Mouse (Mus musculus) c-Kit-positive CD71-positive TER-119-negative erythroid progenitor cells, embryonic 14.5 days (primary cell): ENCODE data around the gene Robo3.

Experiments used
- DNase-seq: peaks from one replicate; pipeline ENCODE4 v3.0.0-alpha.2; 2013; ENCODE audit warnings: low read depth

Gene Robo3

DNA sequence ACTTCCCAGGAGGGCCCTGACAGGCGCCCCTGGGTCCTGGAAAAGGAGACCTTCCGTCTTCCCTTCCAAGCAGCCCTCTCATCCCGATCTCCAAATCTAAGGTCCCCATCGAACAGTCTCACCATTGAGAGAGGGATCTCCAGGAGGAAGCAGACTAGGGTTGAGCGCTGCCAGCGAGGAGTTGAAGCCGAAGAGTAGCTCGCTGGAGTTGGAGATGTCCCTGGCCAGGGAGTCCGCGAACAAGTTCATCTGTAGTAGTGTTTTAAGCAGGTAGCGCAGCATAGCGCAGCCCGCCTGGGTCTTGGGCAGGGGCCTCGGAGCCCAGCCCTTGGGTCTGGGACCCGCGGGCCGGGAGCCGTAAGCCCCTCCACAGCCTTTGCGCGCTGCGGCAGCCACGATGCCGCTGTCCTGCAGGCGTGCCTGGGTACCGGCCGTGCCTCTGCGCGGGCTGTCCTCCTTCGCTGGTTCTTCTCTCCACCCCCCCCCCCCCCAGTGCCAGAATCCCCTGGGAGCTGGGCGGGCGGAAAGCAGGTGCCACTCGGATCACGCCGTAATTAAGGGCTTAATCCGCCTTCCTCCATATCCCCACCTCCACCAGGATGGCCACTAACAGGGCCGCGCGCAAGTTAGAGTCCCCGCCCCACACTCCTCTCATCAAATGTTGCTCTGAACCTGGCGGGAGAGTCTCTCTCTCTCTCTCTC, at the start of gene Robo3:
Gene Robo3 (minus strand): TSS at position 527 of the 702 bp plus-strand sequence.
- no peak for DNase-seq

DNA sequence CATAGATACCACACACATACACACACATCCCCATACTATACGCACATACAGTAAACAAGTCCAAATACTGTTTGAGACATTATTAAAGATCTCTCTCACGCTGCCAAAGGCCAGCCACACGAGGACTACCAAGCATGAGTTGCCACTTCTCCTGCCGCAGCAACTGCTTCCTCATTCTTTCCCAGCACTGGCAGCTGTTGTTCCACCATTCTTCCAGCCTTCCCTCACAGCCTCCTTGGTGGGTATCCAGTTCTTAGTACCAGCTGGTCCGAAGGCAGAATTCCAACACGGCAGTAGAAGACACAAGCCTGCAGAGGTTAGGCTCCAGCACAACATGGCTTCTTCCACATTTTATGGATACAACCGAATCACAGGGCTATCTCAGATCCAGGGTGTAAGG, 41.9 kb upstream of the Robo3 start:
- no peak for DNase-seq

DNA sequence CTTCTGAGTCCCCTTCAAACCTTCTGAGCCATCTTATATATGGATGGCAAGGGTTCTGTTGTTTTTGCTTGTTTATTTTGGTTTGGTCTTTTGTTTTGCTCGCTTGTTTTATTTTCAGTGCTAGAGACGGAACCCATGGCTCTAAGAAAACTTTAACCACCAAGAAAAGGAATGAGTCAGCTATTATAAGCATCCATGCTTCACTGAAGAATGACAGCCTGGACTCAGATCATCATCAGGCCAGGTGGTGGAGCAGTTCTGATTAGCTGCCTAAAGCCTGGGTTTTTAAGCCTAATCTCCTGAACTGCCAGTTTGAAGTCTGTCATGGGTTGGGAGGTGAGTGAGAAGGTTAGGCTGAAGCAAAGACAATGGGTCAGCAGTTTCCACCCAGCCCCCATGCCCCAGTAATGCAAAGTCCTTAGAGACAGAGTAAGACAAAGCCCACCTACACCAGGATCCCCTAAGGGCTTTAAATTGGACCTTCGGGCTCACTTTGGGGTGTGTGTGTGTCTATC, 40.6 kb upstream of the Robo3 start:
- DNase-seq, result no peak

DNA sequence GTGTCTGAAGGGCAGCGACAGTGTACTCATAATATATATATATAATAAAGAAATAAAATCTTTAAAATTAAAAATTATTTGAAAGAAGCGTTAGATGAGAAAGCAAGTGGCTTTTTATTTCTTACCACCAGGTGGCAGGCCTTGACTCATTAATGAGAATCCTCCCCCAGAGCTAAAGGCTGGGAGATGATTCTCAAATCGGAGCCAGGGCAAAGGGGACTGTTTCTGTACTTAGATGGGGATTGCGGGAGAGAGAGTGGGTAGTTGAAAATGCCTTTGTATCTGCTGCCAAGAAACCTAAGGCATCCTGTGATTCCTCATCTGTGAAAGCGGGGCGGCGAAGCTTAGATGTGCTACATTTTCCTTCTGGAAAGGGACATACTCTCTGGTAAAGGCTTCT, 29.7 kb upstream of the Robo3 start:
- DNase-seq, result peak; percentile 37

DNA sequence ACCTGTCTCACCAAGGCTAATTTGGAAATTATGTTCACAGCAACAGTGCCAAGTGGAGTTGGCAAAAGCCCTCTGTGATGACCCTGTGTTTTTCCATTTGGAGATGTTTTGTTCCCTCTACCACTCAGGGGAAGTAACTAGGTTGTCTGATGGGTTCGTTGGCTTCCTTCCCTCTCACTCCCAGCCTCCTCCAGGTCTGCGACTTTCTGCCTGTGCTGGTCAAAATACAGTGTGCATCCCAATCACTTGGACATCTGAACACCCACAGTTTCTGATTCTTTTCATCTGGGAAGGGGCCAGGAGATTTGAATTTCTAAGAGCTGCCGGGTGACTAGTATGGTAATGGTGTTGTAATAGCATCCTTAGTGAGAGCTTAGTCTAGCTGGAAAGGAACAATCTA, 28.5 kb upstream of the Robo3 start:
- DNase-seq, result no peak

DNA sequence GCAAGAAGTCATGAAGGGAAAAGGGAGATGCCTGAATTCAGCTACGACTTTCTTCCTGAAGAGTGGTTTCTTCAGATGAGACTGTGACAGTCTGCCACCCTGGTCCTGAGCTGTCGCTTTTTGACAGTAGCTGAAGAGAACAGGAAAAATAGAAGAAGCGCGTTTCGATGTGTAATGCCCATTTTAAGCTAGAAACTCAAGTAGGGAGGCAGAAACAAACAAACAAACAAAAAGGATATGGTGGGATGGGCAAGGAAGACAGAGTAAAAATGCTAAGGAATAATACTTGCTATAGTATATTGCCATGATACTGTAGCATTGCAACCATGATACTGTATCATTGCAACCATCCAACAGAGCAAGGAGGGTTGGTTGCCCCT, 27.9 kb upstream of the Robo3 start:
- DNase-seq, result no peak

DNA sequence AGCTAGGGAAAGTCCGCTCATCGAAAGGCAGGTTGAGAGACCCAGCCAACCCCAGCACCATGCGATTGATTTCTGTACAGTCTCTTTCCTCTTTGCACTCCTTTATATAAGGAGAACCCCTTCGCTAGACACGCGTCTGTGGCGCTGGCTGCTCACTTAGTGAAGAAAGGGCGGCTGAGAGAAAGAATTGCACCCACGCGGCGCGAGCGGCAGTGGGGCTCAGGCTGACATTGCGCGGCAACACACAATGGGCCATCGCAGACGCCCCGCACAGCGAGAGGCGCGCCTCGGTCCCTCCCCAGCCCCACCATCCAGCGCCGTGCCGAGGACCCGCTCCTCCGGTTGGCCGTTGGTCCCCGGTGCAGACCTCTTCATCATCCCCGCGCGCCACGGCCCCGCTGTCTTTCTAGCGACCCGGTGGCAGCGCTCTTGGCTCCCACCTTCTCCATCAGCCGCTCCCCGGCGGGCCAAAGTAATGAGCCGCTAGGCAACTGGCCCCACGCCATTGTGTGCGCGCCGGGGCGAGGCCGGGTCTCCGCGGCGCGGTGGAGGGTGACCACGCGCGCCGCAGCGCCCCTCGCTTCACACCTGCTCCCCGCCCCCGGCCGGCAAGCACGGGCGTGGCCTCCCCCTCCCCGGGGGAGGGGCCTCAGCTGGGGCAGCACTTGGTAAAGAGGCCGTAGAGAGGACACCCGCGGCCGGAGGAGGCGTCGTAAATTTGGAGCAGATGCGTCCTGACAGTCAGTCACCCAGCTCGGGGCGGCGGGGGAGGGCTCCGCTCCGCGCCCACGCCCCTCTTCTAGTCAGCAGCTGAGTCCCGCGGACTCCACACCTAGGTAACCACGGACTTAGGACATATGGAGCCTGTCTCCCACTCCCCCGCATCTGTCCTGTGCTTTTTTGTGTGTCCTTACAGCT, 27.3 kb upstream of the Robo3 start:
- DNase-seq, result no peak

DNA sequence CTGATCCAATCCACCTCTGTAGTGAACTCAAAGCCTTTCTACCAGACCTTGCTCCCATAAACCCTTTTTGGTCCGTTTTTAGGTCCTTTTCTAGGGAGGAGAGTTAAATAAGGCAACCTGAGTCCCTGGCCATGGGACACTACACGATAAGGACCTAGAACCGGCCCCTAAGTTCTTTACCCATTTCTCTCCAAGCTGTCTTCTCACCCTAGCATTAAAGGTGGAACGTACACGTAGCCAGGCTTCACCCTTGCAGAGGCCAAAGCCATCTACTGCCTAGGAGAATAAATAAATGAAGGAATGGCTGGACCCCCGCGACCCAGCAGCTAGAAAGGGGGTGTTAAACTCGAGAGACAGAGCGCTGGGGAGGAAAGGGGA, 26.6 kb upstream of the Robo3 start:
- no peak for DNase-seq

DNA sequence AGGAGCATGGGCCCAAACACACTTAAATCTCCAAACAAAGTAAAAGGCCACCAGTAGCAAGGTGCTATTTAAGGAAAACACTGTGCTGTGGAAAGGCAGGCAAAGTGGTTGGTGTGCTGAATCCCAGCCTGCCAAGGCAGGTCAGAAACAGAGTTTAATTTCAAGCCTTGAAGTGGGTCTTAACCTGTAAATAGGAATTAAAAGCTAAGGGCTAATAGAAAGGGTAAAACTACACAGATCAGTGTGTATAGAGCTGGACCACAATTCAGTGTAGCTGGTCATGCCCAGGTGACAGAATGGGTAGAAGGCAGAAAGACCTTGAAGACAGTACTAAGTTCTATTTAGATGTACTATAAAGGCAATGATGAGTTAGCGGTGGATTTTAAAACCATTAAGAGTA, 24.1 kb upstream of the Robo3 start:
- DNase-seq, result no peak

DNA sequence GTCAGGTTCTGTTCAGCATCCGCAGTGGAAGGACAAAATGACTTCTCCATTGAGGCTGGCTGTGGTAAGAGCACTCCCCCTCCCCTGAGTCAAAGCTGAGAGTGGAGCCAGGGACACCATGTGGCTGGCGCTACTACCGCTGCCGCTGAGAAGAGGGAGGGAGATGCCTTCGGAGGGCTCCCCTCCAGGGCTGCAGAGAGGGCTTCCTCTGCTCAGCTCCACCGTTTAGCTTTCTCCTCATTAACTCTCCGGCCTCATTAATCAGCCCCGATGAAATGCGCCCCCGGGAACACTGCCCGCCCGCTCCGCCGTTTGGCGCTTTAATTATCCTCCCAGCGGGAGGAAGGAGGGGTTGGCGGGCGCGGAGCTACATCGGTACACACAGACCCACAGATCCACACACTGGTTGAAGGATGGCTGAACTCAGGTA, 23.4 kb upstream of the Robo3 start:
- no peak for DNase-seq

DNA sequence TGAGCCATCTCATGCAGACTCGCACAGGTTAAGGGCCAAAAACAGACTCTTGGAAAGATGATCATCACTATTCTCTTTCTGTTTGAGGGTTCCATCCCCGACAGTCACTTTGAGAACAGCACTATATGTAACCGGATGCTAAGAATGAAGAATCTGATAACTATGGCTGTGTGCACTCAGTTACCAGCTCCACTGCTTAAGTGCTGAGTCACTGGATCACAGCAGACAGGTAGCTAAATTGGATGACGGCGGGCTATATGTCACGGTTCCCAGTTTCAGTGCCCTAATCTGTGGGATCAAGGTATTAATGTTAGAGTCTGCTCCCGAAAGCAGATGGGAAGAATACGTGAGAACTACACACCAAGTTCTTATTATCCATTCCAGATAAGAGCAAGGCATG, 22.8 kb upstream of the Robo3 start:
- DNase-seq, result no peak

DNA sequence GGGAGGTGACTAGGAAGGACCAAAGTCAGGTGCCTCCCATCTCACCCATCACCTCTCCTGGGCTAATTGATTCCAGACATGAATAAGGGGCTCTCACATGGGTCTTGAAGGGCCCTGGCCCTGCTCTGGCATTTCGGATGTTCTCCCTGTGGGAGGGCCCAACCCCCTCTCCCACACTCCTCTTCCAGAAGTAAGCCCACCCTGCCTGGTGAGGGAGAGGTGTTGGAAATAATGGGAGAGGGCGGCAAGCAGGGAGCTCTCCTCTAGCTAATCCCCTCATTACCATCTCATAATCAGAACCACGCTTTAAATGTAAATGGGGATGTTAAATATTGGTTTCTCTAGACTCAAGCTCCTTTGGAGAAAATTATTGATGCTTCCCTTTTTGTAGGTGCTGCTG, 21.9 kb upstream of the Robo3 start:
- no peak for DNase-seq

DNA sequence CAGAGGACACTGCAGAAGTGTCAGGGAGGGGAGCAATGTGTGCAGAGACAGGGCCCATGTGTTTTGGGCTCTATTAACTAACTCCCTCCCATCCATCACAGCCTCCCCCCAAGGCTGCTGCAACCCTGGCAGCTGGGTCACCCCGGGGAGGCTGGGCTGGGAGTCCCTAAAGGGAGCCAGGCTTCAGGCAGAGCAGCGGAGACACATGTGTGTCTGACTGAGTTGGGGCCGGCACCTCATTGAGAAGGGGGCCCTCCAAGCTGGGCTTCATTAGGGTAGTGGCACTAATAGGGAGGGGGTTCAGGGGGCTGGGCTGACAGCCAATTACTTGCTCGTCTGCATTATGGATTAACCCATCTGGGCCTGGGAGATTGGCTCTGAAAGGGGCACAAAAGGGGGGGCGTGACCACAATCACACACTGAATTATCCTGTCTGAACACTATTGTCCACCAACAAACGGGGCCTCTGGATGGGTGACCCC, 21.0 kb upstream of the Robo3 start:
- DNase-seq, result no peak

DNA sequence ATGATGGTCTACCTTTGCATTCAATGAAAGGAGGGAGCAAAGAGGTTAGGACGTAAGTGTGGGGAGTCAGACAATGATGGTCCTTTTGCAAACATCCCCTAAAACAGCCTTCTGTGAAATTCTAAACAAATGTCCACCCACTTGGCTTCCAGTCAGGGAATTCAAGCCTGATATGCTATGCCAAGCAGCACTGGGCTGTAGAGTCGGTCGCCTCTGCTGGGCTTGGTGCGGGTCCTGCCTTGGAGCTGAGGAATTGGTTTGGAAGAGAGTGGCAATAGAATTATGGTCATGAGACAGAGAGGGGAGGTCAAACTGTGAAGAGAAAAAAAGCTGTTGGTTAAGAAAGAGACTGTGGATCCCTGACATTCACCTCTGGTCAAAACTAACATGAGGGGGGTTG, 20.3 kb upstream of the Robo3 start:
- no peak for DNase-seq

DNA sequence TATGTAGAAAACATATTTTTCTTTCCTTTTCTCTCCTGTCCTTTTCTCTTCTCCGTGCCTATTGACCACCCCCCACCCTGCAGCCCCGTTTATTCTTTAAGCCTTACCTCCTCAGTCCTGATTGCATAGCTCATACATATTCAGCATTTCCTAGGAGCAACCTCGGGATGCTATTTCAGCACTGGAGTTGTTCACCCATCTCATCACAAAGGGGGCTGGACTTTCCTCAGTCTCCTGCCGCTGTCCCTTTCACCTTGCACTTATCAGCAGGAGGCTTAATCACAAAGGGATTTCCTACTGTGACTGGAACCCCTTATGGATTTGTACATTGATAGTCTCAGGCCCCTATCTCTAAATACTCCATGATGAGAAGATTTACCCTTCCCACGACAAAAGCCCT, 19.4 kb upstream of the Robo3 start:
- no peak for DNase-seq

DNA sequence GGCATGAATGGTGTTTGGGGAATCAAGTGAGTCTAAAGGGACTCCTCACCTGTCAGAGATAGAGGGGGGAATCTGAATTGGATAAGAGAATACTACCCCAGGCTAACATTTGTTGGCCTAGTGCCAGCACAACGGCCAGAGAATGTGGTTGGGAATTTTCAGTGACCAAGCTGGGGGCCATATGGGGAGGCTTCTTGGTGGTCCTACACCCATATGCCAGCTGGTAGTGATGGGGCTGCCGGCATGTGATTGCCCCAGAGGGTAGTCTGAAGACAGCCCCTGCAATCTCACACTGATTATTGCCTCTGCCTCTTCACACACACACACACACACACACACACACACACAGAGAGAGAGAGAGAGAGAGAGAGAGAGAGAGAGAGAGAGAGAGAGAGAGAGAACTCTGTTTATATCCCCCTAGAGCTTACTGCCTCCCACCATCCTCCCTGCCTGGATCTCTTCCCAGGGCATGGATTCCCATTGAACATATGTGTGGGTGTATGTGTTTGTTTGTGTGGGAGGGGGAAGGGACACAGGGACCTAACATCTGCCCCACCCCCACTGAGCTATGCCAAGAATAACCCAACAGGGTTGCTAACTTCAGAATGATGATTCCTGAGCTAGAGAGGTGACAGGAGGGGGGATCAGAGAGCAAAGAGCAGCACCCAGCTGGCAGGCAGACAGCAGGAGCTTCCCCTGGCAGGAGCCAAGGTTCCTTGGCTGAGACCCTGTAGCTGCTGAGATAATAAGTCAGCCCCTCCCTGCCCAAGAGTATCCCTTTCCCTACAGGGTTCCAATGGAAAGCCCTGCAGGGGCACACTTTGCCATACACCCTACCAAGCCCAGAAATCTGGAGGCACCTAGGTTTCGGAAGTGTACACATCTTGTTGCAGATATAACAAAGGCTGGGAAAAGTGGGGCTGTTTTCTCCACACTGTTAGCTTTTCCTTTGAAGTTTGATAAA, 5.0 kb upstream of the Robo3 start:
- no peak for DNase-seq

DNA sequence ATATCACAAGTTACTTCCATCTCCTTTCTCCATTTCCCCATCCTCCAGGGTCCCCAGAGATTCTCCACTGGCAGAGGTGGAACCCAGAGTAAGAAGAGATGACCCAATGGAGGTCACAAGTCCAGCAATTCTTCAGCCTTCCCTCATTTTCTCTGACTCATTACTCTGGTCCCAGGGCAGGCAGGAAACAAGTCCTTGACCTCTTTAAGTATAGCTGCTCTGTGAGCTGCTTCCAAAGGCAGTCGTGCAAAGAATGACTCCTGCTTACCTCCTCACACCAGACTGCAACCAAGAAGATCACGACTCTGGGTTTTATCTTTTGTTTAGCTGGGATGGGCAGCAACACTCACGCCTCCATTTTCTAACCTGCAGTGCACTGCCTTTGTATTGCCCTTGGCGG, 2.6 kb upstream of the Robo3 start:
- DNase-seq, result no peak

DNA sequence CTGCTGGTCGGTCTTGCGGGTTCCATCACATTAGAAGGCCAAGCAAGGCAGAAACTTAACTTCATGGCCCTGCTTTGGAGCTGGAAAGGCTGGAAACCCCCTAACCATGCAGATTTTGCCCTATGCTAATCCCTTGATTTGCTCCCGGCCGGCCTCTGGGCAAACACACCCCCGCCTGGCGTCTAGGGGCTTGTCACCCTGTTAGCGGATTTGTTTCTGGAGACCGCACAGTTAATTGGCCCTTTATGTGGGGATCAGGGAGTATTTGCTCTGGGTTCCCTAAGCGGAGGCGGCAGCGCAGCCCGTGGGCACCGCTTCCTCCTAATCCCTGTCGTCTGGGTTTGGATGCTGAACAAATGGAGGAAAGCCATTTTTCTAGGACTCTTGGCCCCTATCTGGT, 1.9 kb upstream of the Robo3 start:
- DNase-seq, result no peak

DNA sequence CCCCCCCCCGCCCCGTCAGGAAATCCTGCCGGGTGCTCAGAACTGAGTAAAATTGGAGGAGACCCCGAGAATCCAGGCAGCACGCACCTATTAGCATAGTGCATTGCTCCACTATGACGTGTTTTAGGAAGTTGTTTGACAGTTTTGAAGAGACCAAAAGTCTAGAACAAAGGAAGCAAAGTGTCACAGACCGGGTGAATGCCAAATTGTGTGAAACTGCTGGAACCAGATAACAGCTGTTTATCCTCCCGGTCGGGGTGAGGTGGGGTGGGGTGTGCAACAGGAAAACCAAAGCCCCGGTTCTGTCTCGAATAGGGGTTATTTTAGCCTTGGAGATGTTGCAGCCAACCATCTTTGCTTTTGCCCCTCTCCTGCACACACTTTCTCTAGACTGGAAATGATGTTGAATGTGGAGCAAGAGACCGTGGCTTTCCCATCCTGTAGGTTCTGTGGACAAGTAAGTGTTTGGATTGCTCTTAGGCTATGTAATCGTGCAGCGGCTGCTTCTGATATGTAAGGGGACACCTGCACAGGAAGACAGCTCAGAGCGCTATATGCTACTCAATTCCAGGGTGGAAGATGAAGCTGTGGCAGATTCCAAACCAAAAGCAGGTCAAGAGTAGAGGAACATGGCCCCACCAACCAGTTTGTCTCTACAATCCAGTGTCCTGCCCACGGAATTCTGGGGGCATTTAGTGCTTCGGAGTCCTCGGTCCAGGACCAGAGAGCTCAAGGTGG, 946 bp upstream of the Robo3 start:
- DNase-seq, result no peak

DNA sequence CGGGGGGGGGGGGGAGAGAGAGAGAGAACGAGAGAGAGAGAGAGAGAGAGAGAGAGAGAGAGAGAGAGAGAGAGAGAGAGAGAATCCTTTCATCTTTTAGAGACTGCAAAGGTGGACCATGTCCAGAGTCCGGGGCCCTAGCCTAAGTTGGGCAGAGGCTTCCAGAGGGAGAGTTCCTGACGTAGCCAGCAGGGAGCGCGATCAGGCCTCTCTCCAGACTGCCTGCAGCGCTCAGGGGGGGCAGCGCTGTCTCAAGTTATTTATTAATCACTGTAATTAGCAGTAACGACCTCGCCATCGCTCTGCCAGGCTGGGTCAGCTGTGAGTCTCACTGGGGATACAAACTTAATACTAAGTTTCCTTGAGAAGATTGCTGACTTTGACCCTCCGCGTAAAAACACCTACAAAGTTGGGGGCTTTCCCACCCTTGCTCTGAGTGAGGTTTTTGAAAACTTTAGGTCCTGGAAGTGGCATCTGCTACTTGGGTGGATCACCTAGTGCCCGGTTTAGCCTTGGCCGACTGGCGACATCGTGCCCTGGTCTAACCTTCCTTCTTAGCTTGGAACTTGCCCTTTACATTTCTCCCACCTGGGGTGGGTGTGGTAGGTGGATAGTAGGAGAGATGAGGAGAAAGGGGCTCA, 900 bp downstream of the Robo3 start:
- DNase-seq, result peak; percentile 7

DNA sequence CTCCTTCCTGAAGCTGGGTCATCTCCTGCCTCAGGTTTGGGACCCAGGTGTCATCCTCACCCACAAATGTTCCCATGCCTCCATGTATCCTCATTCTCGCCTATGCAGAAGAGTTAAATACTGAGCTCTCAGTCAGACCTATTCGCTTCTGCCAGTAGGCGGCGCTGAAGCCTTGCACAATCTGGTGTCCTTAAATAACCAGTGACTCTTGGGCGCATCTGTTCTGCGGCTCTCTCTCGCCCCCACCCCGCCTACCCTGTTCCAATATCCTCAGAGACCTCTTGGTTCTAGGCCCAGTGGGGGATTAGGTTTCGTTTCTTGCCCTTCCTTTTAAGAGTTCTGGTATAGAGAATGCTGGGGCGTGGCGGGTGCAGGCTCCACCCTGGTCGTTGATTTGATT, 2.5 kb downstream of the Robo3 start:
- peak; percentile 76 for DNase-seq
